Mouse (Mus musculus) thymus, adult 2 months (tissue): ENCODE data around the gene Pnmal1. TPM values are rescaled to one million over a fixed set of nuclear protein-coding genes. Genes with fewer than 3 reads are reported as not detected.
A peak's percentile ranks its signal among the peaks of the same experiment; 100 is the strongest.

ENCODE experiments used
- DNase-seq: peaks from one replicate; pipeline ENCODE4 v3.0.0; 2021
- H3K27ac ChIP-seq: fragments of 200-500 bp; 2 replicates; pipeline ENCODE4 v1.5.1; 2012; ENCODE audit warnings: low read length, control low read depth; ENCODE audit not compliant: control insufficient read depth, insufficient read depth
- H3K27me3 ChIP-seq: fragments of 200-500 bp; 2 replicates; pipeline ENCODE4 v1.6.1; 2012; ENCODE audit warnings: mild to moderate bottlenecking, low read length, moderate library complexity, mixed read lengths; ENCODE audit not compliant: control insufficient read depth, insufficient read depth
- H3K36me3 ChIP-seq: fragments of 200-500 bp; 2 replicates; pipeline ENCODE4 v1.6.1; 2012; ENCODE audit warnings: mild to moderate bottlenecking, low read length, moderate library complexity; ENCODE audit not compliant: control insufficient read depth, insufficient read depth
- H3K4me1 ChIP-seq: fragments of 200-500 bp; replicated peaks from 2 replicates; pipeline ENCODE4 v1.6.1; 2012; ENCODE audit warnings: low read length; ENCODE audit not compliant: control insufficient read depth, insufficient read depth
- H3K4me3 ChIP-seq: fragments of 200-500 bp; 2 replicates; pipeline ENCODE4 v1.5.1; 2012; ENCODE audit warnings: mild to moderate bottlenecking, low read length, control low read depth, moderate library complexity; ENCODE audit not compliant: control insufficient read depth, insufficient read depth
- CTCF ChIP-seq: fragments of 200-500 bp; IDR thresholded peaks from 2 replicates; pipeline ENCODE4 v1.5.1; 2012; ENCODE audit warnings: mild to moderate bottlenecking, control low read depth, low read length, moderate library complexity, borderline replicate concordance; ENCODE audit not compliant: control insufficient read depth, poor library complexity, insufficient read depth; ENCODE audit errors: extremely low read depth
- POLR2A ChIP-seq: fragments of 200-500 bp; IDR thresholded peaks from 2 replicates; pipeline ENCODE4 v1.6.1; 2012; ENCODE audit warnings: mild to moderate bottlenecking, low read length, control low read depth, moderate library complexity; ENCODE audit not compliant: control insufficient read depth, poor library complexity, insufficient read depth; ENCODE audit errors: extremely low read depth
- WGBS: fragments of 180-500 bp; shearing (Covaris S2); methylation state at CpG from one replicate; pipeline ENCODE4 v1.1.7; 2018; 5-methylcytosine and 5-hydroxymethylcytosine counted together
- polyA plus RNA-seq: library from polyadenylated mRNA; depleted of rRNA; stranded (reverse); fragments of >200 nt; gene quantifications from 2 replicates; pipeline ENCODE4 v1.2.3, GENCODE M21; 2012

The Pnmal1 gene
- polyA plus RNA-seq, 1 experiment = not detected

DNA sequence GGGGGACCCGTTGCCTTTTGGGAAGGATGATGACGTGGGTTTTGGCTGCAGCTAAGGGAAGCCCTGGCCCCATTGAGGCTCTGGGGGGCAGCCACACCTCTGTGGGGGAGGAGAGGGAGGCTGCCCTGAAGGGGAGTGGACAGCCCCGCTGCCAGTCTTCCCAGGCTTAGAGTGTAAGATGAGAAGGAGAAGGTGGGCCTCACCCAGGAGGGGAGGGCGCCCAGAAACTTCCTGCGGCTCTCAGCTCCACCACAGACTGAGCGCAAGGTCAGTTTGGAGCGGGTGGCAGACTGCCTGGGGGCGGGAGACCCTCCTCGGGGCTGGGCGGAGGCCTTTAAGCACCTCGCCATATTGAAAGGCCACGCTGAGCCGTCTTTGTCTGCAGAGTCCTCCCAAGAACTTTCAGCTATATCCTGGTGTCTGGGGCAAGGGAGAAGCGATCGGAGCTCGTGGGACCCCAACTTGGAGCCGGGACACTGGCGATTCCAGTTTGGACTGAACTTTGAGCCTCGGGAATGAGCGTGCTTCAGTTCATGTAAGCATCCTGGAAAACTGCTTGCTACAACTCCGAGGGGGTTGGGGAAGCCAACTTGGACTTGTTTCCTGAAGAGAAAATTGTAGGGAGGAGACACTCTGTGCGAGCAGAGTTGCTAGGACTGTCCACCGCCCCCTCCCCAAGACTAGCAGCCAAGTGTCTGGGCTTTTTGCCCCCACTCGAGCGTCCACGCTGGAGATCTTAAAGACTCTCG, 34.3 kb downstream of the Pnmal1 start:
- Histone ChIP-seq H3K27me3 (no peaks in the 10 kb centered on the region; the same call in 1 of the 2 replicates), H3K4me3 (peak overlapping the region; percentile 10; the same call in 1 of the 2 replicates), H3K4me1 (peaks cover 34% of the 10 kb centered on the region), H3K36me3 (no peaks in the 10 kb centered on the region), H3K27ac (no peak overlapping the region)
- WGBS = 23% methylated on average over 27 of the region's 27 CpGs
- DNase-seq = no peak
- no peak for TF ChIP-seq POLR2A
- no peak for TF ChIP-seq CTCF

DNA sequence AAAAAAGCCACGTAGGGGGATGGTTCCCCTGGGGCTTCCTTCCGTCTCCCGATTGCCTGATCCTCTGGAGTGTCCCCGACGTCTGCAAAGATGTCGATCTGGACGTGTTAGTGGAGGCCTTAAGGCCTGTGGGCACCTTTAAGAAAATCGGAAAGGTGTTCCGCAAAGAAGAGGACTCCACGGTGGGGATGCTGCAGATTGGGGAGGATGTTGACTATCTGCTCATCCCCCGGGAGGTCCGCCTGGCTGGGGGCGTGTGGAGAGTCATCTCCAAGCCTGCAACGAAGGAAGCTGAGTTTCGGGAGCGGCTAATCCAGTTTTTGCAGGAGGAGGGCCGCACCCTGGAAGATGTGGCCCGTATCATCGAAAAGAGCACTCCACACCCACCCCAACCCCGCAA, 34.9 kb downstream of the Pnmal1 start:
- no peak for TF ChIP-seq POLR2A
- no peak for TF ChIP-seq CTCF
- no peak for DNase-seq
- H3K4me3 ChIP-seq = no peak overlapping the region
- no peaks in the 10 kb centered on the region for H3K36me3 ChIP-seq
- no peak overlapping the region for H3K27ac ChIP-seq
- peaks cover 33% of the 10 kb centered on the region for H3K4me1 ChIP-seq
- 40% methylated on average over 20 of the region's 20 CpGs for WGBS
- no peaks in the 10 kb centered on the region; the same call in 1 of the 2 replicates for H3K27me3 ChIP-seq

GRCm38 (mm10) chr7:16995345-16995744, 35.9 kb downstream of the Pnmal1 start:
- H3K4me1 ChIP-seq = peaks cover 24% of the 10 kb centered on the region
- TF ChIP-seq POLR2A = no peak
- no peak for TF ChIP-seq CTCF
- H3K36me3 ChIP-seq = no peaks in the 10 kb centered on the region
- H3K27me3 ChIP-seq = no peaks in the 10 kb centered on the region; the same call in 1 of the 2 replicates
- no peak for DNase-seq
- H3K4me3 ChIP-seq = no peak overlapping the region
- no peak overlapping the region for H3K27ac ChIP-seq
- 71% methylated on average over 4 of the region's 4 CpGs for WGBS

DNA sequence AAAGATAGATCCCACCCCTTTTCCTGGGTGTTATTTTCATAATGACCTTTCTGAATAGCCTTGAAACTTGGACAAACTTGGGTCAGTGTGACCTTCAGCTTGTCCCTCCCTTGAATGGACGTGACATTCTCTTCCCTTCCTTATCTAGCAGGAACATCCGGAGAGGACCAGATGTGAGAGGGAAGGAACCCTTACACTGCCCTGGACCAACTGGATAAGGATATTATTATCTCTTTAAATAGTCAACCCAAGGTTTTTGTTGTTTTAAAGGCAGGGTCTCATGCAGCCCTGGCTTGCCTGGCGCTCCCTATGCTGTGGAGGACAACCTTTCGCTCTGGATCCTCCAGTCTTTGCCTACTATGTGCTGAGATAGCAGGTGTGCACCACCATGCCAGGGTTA, 39.8 kb downstream of the Pnmal1 start:
- no peak for DNase-seq
- H3K4me3 ChIP-seq = no peak overlapping the region
- no peak overlapping the region for H3K27ac ChIP-seq
- 86% methylated on average over 4 of the region's 4 CpGs for WGBS
- peaks cover 4% of the 10 kb centered on the region; the same call in 1 of the 2 replicates for H3K4me1 ChIP-seq
- no peaks in the 10 kb centered on the region for H3K36me3 ChIP-seq
- no peaks in the 10 kb centered on the region; the same call in 1 of the 2 replicates for H3K27me3 ChIP-seq
- TF ChIP-seq CTCF (no peak), POLR2A (no peak)

DNA sequence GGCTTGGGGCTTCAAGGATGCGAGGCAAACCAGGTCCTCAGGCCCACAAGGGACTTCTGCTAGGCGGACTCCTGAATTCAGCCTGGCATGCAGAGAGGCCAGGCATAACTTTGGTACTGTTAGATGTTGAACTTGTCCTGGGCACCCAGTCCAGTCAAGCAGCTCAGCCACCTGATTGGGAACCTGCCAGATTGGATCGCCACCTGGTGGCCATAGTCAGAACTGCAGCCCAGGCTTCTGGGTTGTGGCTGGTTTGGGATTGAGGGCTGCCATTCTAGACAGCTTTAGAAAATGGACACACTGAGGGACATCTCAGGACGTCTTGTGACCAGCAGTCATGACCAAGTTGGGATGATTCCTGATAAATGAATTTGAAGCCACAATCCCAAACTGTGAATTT, 40.2 kb downstream of the Pnmal1 start:
- Histone ChIP-seq H3K4me1 (peaks cover 4% of the 10 kb centered on the region; the same call in 1 of the 2 replicates), H3K27me3 (no peaks in the 10 kb centered on the region; the same call in 1 of the 2 replicates), H3K36me3 (0 out of 2 replicates have a peak, but pooled peaks cover 1% of the 10 kb centered on the region), H3K27ac (no peak overlapping the region), H3K4me3 (no peak overlapping the region)
- 41% methylated on average over 4 of the region's 4 CpGs for WGBS
- peak; percentile 87 for DNase-seq
- TF ChIP-seq CTCF (peak; percentile 98), POLR2A (no peak)

GRCm38 (mm10) chr7:17002375-17003195, 43.1 kb downstream of the Pnmal1 start:
- H3K4me1 ChIP-seq = no peaks in the 10 kb centered on the region
- WGBS = 26% methylated on average over 7 of the region's 7 CpGs

More at GRCm38 (mm10) chr7:17002375-17003195, 43.1 kb downstream of the Pnmal1 start:
- H3K36me3 ChIP-seq = peaks cover 18% of the 10 kb centered on the region
- H3K27me3 ChIP-seq = no peaks in the 10 kb centered on the region
- TF ChIP-seq POLR2A (0 out of 2 replicates have a peak, but pooled peaks have one; percentile 11), CTCF (peak; percentile 94)
- DNase-seq = peak; percentile 86
- no peak overlapping the region for H3K27ac ChIP-seq
- no peak overlapping the region for H3K4me3 ChIP-seq
